Mouse (Mus musculus): ENCODE data around the gene Tmem216. TPM values are rescaled to one million over a fixed set of nuclear protein-coding genes. Genes with fewer than 3 reads are reported as not detected.
"Not testable (repeated sequence)": the region's sequence is repeated elsewhere in the genome, so short reads cannot be mapped to it uniquely, and the experiment has no call there.

Tmem216 gene
- total RNA-seq, 1 experiment from 2014 or later: 8.5 TPM

- no peak for ATAC-seq (replicated peaks in 1 of 2; ENCODE audit: insufficient read depth in 1 of 2, low FRiP score in 2 of 2, low TSS enrichment in 1 of 2, low read depth in 1 of 2, poor library complexity in 2 of 2, severe bottlenecking in 2 of 2)
Observed at GRCm38 (mm10) chr19:10580102-10580501, 24.1 kb upstream of the Tmem216 start.

GRCm38 (mm10) chr19:10576690-10577561, 20.9 kb upstream of the Tmem216 start, which contains the start of the genes Cyb561a3 and Tmem138:
Gene Cyb561a3, plus strand, starts transcription at chr19:10577172.
Gene Tmem138, minus strand, starts transcription at chr19:10577362.
- ATAC-seq (replicated peaks in 1 of 2; ENCODE audit: insufficient read depth in 1 of 2, low FRiP score in 2 of 2, low TSS enrichment in 1 of 2, low read depth in 1 of 2, poor library complexity in 2 of 2, severe bottlenecking in 2 of 2): peak; percentile 87 to 94

- ATAC-seq (replicated peaks in 1 of 2; ENCODE audit: insufficient read depth in 1 of 2, low FRiP score in 2 of 2, low TSS enrichment in 1 of 2, low read depth in 1 of 2, poor library complexity in 2 of 2, severe bottlenecking in 2 of 2): no peak
Observed at GRCm38 (mm10) chr19:10569627-10570026, 13.6 kb upstream of the Tmem216 start.

- no peak for ATAC-seq (replicated peaks in 1 of 2; ENCODE audit: insufficient read depth in 1 of 2, low FRiP score in 2 of 2, low TSS enrichment in 1 of 2, low read depth in 1 of 2, poor library complexity in 2 of 2, severe bottlenecking in 2 of 2)
Observed at GRCm38 (mm10) chr19:10565217-10565616, 9.2 kb upstream of the Tmem216 start.

GRCm38 (mm10) chr19:10564278-10564677, 8.2 kb upstream of the Tmem216 start:
- no peak for ATAC-seq (replicated peaks in 1 of 2; ENCODE audit: insufficient read depth in 1 of 2, low FRiP score in 2 of 2, low TSS enrichment in 1 of 2, low read depth in 1 of 2, poor library complexity in 2 of 2, severe bottlenecking in 2 of 2)

GRCm38 (mm10) chr19:10562351-10562750, 6.3 kb upstream of the Tmem216 start:
- ATAC-seq (replicated peaks in 1 of 2; ENCODE audit: insufficient read depth in 1 of 2, low FRiP score in 2 of 2, low TSS enrichment in 1 of 2, low read depth in 1 of 2, poor library complexity in 2 of 2, severe bottlenecking in 2 of 2): no peak

GRCm38 (mm10) chr19:10561558-10562314, 5.7 kb upstream of the Tmem216 start:
- ATAC-seq (replicated peaks in 1 of 2; ENCODE audit: insufficient read depth in 1 of 2, low FRiP score in 2 of 2, low TSS enrichment in 1 of 2, low read depth in 1 of 2, poor library complexity in 2 of 2, severe bottlenecking in 2 of 2): no peak

GRCm38 (mm10) chr19:10560108-10560507, 4.1 kb upstream of the Tmem216 start:
- no peak for ATAC-seq (replicated peaks in 1 of 2; ENCODE audit: insufficient read depth in 1 of 2, low FRiP score in 2 of 2, low TSS enrichment in 1 of 2, low read depth in 1 of 2, poor library complexity in 2 of 2, severe bottlenecking in 2 of 2)

- not testable (repeated sequence) for ATAC-seq (replicated peaks in 1 of 2; ENCODE audit: insufficient read depth in 1 of 2, low FRiP score in 2 of 2, low TSS enrichment in 1 of 2, low read depth in 1 of 2, poor library complexity in 2 of 2, severe bottlenecking in 2 of 2)
Observed at GRCm38 (mm10) chr19:10557837-10558375, 1.9 kb upstream of the Tmem216 start.

GRCm38 (mm10) chr19:10557430-10557829, 1.4 kb upstream of the Tmem216 start:
- ATAC-seq (replicated peaks in 1 of 2; ENCODE audit: insufficient read depth in 1 of 2, low FRiP score in 2 of 2, low TSS enrichment in 1 of 2, low read depth in 1 of 2, poor library complexity in 2 of 2, severe bottlenecking in 2 of 2): no peak

GRCm38 (mm10) chr19:10557001-10557400, 963 bp upstream of the Tmem216 start:
- no peak for ATAC-seq (replicated peaks in 1 of 2; ENCODE audit: insufficient read depth in 1 of 2, low FRiP score in 2 of 2, low TSS enrichment in 1 of 2, low read depth in 1 of 2, poor library complexity in 2 of 2, severe bottlenecking in 2 of 2)

GRCm38 (mm10) chr19:10539454-10539853, 16.6 kb downstream of the Tmem216 start:
- ATAC-seq (replicated peaks in 1 of 2; ENCODE audit: insufficient read depth in 1 of 2, low FRiP score in 2 of 2, low TSS enrichment in 1 of 2, low read depth in 1 of 2, poor library complexity in 2 of 2, severe bottlenecking in 2 of 2): no peak

GRCm38 (mm10) chr19:10530082-10530481, 26.0 kb downstream of the Tmem216 start:
- ATAC-seq (replicated peaks in 1 of 2; ENCODE audit: insufficient read depth in 1 of 2, low FRiP score in 2 of 2, low TSS enrichment in 1 of 2, low read depth in 1 of 2, poor library complexity in 2 of 2, severe bottlenecking in 2 of 2): no peak

- ATAC-seq (replicated peaks in 1 of 2; ENCODE audit: insufficient read depth in 1 of 2, low FRiP score in 2 of 2, low TSS enrichment in 1 of 2, low read depth in 1 of 2, poor library complexity in 2 of 2, severe bottlenecking in 2 of 2): 0 out of 4 replicates have a peak, but pooled peaks have one; percentile 35 to 39
Observed at GRCm38 (mm10) chr19:10525910-10526309, 30.1 kb downstream of the Tmem216 start, which contains the start of gene Sdhaf2. Gene Sdhaf2, minus strand, starts transcription at chr19:10526142.

GRCm38 (mm10) chr19:10525106-10525901, 30.7 kb downstream of the Tmem216 start, which contains the start of gene Cpsf7:
Gene Cpsf7, plus strand, starts transcription at chr19:10525266.
- peak; percentile 81 to 91 for ATAC-seq (replicated peaks in 1 of 2; ENCODE audit: insufficient read depth in 1 of 2, low FRiP score in 2 of 2, low TSS enrichment in 1 of 2, low read depth in 1 of 2, poor library complexity in 2 of 2, severe bottlenecking in 2 of 2)

- ATAC-seq (replicated peaks in 1 of 2; ENCODE audit: insufficient read depth in 1 of 2, low FRiP score in 2 of 2, low TSS enrichment in 1 of 2, low read depth in 1 of 2, poor library complexity in 2 of 2, severe bottlenecking in 2 of 2): peak in 1 of 2 experiments; percentile 42; a peak in 2 of 4 replicates
Observed at GRCm38 (mm10) chr19:10524784-10525105, 31.3 kb downstream of the Tmem216 start.

- ATAC-seq (replicated peaks in 1 of 2; ENCODE audit: insufficient read depth in 1 of 2, low FRiP score in 2 of 2, low TSS enrichment in 1 of 2, low read depth in 1 of 2, poor library complexity in 2 of 2, severe bottlenecking in 2 of 2): no peak
Observed at GRCm38 (mm10) chr19:10523483-10524080, 32.5 kb downstream of the Tmem216 start.

Data from hematopoietic stem cell, adult 5-6 weeks (primary cell).